Mouse (Mus musculus) liver, embryonic 11.5 days (tissue): Measurements from ENCODE around the gene Gm10406. TPM values are rescaled to one million over a fixed set of nuclear protein-coding genes. Genes with fewer than 3 reads are reported as not detected.
"Not testable (repeated sequence)": the region's sequence is repeated elsewhere in the genome, so short reads cannot be mapped to it uniquely, and the experiment has no call there.

Source experiments
- ATAC-seq: fragments of 200-750 bp; cut with Nextera tagmentation; replicated peaks from 2 replicates; pipeline ENCODE4 v1.8.0; 2017; ENCODE audit warnings: moderate number of reproducible peaks, mild to moderate bottlenecking, moderate TSS enrichment, moderate library complexity; ENCODE audit not compliant: low FRiP score
- DNase-seq: peaks from one replicate; pipeline ENCODE4 v3.0.0-alpha.2; 2017; ENCODE audit warnings: low spot score
- H3K27ac ChIP-seq: fragments of 300-500 bp; sonication (generic); 2 replicates; pipeline ENCODE4 v1.5.1; 2014; ENCODE audit warnings: mild to moderate bottlenecking, low read depth, low read length, control low read depth
- H3K27me3 ChIP-seq: fragments of 300-500 bp; sonication (generic); replicated peaks from 2 replicates; pipeline ENCODE4 v1.6.1; 2014; ENCODE audit warnings: low read length, mixed read lengths; ENCODE audit not compliant: control insufficient read depth, insufficient read depth
- H3K36me3 ChIP-seq: fragments of 300-500 bp; sonication (generic); 2 replicates; pipeline ENCODE4 v1.6.1; 2014; ENCODE audit warnings: mild to moderate bottlenecking, low read length, moderate library complexity, mixed read lengths; ENCODE audit not compliant: control insufficient read depth, insufficient read depth
- H3K4me1 ChIP-seq: fragments of 300-500 bp; sonication (generic); replicated peaks from 2 replicates; pipeline ENCODE4 v1.6.1; 2014; ENCODE audit warnings: low read length, mixed read lengths; ENCODE audit not compliant: control insufficient read depth, insufficient read depth
- H3K4me2 ChIP-seq: fragments of 300-500 bp; sonication (generic); 2 replicates; pipeline ENCODE4 v1.6.1; 2014; ENCODE audit warnings: mild to moderate bottlenecking, control low read depth, moderate library complexity
- H3K4me3 ChIP-seq: fragments of 300-500 bp; sonication (generic); 2 replicates; pipeline ENCODE4 v1.5.1; 2014; ENCODE audit warnings: low read depth, low read length, control low read depth
- H3K9ac ChIP-seq: fragments of 300-500 bp; sonication (generic); 2 replicates; pipeline ENCODE4 v1.6.1; 2014; ENCODE audit warnings: low read depth, low read length, control low read depth
- H3K9me3 ChIP-seq: fragments of 300-500 bp; sonication (generic); 2 replicates; pipeline ENCODE4 v1.6.1; 2016; ENCODE audit warnings: low read length, inconsistent platforms, mixed read lengths; ENCODE audit not compliant: control insufficient read depth
- WGBS: fragments of 180-500 bp; shearing (Covaris S2); extraction: QIAGEN DNeasy Blood & Tissue Kit; methylation state at CpG from one replicate; pipeline ENCODE4 v1.1.7; 2014; 5-methylcytosine and 5-hydroxymethylcytosine counted together
- polyA plus RNA-seq: library from polyadenylated mRNA; unstranded; fragments of >200 nt; fragmentation: Nextera tagmentation; extraction: Ambion mirVana; gene quantifications from 2 replicates; pipeline ENCODE4 v1.2.1, GENCODE M21; 2014

The Gm10406 gene
- polyA plus RNA-seq, result 0.13 and 0.14 TPM in 2 replicates

DNA sequence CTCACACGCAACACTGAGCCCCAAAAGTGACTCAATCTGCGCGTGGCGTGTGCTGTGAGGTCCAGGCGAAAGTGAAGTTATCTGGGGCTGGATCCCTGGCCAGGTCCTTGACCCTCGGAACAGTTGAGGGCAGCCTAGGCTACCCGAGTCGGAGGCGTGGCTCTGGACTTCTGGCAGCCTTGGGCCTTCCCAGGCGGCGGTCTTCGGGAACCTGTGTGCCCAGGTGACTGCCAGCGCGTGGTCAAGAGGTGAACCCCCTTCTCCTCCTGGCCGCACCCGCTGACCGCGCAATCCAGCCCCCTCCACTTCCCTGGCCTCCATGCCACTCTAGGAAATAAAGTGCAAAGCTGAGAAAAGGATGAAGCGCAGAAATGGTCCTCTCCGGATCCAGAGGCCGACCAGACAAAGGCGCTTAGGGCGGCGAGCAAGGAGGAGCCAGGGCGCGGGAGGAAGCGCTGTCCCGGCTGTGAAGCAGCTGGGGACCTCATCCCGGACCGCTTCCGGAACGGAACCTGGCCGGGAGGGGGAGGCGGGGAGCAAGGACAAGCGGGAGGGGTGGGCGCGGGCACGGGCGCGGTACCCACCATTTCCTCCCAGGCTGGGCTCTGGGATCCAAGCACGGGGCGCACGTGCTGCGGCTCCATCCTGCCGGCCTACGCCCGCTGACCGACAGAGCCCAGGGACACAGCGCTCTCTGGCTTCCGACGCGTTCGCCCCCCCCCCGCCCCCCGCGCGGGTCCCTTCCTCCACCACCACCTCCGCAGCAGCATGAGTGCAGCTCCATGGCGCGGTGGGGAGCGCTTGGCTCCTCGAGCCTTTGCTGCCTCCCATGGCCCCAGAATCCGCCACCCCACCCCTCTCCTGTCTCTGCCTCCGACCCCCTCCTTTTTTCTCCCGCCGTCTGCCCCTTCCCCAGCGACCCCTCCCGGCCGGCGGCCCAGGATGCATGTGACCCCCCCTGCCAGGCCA, at the start of gene Gm10406:
TSS of gene Gm10406 (minus strand) at position 669 of the 969 bp plus-strand sequence.
- not testable (repeated sequence) for ATAC-seq, H3K27me3 ChIP-seq, H3K36me3 ChIP-seq, H3K4me1 ChIP-seq, H3K9ac ChIP-seq, H3K9me3 ChIP-seq, H3K27ac ChIP-seq
- DNase-seq, result peak; percentile 31
- 3% methylated on average over 39 of the region's 70 CpGs for WGBS
- Histone ChIP-seq H3K4me2 (peak within 1 kb of the TSS; percentile 57), H3K4me3 (peak within 1 kb of the TSS; percentile 29)

DNA sequence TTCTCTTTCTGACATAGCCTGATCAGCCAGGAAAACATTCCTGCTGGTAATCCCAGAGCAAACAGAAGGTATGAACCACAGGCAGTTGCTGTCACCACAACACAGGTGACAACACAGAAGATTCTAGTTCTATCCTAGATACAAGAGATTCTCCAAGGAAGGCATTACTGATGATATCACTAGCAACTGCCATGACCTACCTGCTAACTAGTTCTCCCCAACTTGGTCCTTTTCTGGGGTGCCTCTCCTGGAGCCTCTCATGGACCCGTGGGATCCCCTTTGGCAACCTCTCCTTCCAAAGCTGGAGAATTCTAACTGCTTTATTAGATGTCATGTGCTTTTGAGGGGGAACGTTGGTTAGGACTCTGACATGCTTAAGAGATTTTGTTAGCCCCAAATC, 17.6 kb upstream of the Gm10406 start, which contains the start of gene Gm3685:
TSS of gene Gm3685 (minus strand) at position 101 of the 400 bp plus-strand sequence.
- H3K4me1 ChIP-seq, ATAC-seq, H3K36me3 ChIP-seq, H3K9me3 ChIP-seq, H3K9ac ChIP-seq, H3K27ac ChIP-seq, DNase-seq, H3K27me3 ChIP-seq, H3K4me3 ChIP-seq, H3K4me2 ChIP-seq: not testable (repeated sequence)
- no CpG with 5 or more reads among the region's 2 CpGs for WGBS

DNA sequence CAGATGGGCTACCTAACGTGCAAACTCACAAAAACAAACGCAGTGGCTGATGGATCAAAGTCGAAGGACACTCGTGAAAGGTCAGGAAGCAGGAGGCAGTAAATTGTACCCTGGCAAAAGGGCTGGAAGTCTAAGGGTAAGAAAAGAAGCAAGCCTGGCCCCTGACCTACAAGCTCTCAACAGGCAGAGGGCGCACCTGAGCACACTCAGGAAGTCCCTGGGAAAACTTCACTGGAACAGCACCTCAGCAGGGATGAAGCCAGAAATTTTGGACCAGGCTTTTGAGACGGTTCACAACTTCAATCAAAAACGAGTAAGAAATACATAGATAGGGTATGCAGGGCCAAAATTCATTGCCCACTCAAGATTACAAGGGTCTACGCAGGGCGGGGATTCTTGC, 975 bp downstream of the Gm10406 start:
- H3K9me3 ChIP-seq, H3K36me3 ChIP-seq, ATAC-seq, H3K4me1 ChIP-seq, H3K4me2 ChIP-seq, H3K4me3 ChIP-seq, DNase-seq, H3K9ac ChIP-seq, H3K27ac ChIP-seq, H3K27me3 ChIP-seq: not testable (repeated sequence)
- 11% methylated on average over 9 of the region's 9 CpGs for WGBS

DNA sequence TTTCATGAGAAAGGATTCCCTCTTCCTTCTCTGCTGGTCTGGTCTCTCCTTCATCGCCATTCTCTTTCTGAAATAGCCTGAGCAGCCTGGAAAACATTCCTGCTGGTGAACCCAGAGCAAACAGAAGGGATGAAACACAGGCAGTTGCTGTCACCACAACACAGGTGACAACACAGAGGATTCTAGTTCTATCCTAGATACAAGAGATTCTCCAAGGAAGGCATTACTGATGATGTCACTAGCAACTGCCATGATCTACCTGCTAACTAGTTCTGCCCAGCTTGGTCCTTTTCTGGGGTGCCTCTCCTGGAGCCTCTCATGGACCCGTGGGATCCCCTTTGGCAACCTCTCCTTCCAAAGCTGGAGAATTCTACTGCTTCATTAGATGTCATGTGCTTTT, 53.5 kb downstream of the Gm10406 start, which contains the start of gene Gm6356:
TSS of gene Gm6356 (minus strand) at position 101 of the 400 bp plus-strand sequence.
- not testable (repeated sequence) for H3K27ac ChIP-seq, H3K36me3 ChIP-seq, H3K4me3 ChIP-seq, H3K4me2 ChIP-seq, H3K9ac ChIP-seq, DNase-seq, ATAC-seq, H3K4me1 ChIP-seq, H3K27me3 ChIP-seq, H3K9me3 ChIP-seq
- 33% methylated on average over 1 of the region's 2 CpGs for WGBS

Other genes with a start within 250 kb of the Gm10406 start
- gene Gm3642, start 187.1 kb downstream of the Gm10406 start, polyA plus RNA-seq, result not detected in 2 replicates
- gene Gm3667, start 137.5 kb downstream of the Gm10406 start, polyA plus RNA-seq, result 0.26 TPM in 1 of 2 replicates, not detected in the other
- gene Gm6356, start 53.6 kb downstream of the Gm10406 start, polyA plus RNA-seq, result not detected in 2 replicates
- not detected in 2 replicates for gene Gm3685, start 17.5 kb upstream of the Gm10406 start, polyA plus RNA-seq
- 0.32 TPM in 1 of 2 replicates, not detected in the other for gene Gm3696, start 73.2 kb upstream of the Gm10406 start, polyA plus RNA-seq
- not detected in 2 replicates for gene Gm6676, start 98.0 kb upstream of the Gm10406 start, polyA plus RNA-seq
- gene Gm3512, start 147.1 kb upstream of the Gm10406 start, polyA plus RNA-seq, result 1.1 and 1.2 TPM in 2 replicates
- gene Gm16434, start 167.1 kb upstream of the Gm10406 start, polyA plus RNA-seq, result not detected in 2 replicates
- not detected in 2 replicates for gene Gm3727, start 237.3 kb upstream of the Gm10406 start, polyA plus RNA-seq